In genomic region chr1:44218876-44219275, GRCm38 (mm10) we compare ENCODE assay signal across 9 mouse cellular contexts. TPM values are rescaled to one million over a fixed set of nuclear protein-coding genes. Genes with fewer than 3 reads are reported as not detected.
DNase-seq lines count a peak whose midpoint lies in the region; ATAC-seq lines count a peak whose summit lies in the region.
"Had no signal": no experiment of that assay in that cellular context is flagged by ENCODE, and none has a peak within 500 bp of the region (broad histone marks: within the 10 kb centered on the region; RNA-seq: fewer than 3 reads in every experiment).

TSS of gene Mettl21e (minus strand) at chr1:44218961.

- intact Hi-C loops in heart, postnatal 36 days (cut with DNase I) = no loop called here

- DNase-seq in kidney, postnatal 10 days = peak; percentile 31
- no peak for DNase-seq in kidney, adult 11 months
- DNase-seq in heart, adult 8-10 months (ENCODE audit: low spot score) = peak; percentile 60
- DNase-seq in heart, postnatal 36 days = peak; percentile 36 to 40
- DNase-seq in skeletal muscle tissue, adult 2 months (ENCODE audit: low read depth, low spot score) = peak; percentile 71
- DNase-seq in thymus, postnatal 10 days (ENCODE audit: low spot score in 2 of 2) = no peak
- DNase-seq: layer of hippocampus, adult 9-11 months had no signal

- no peak for ATAC-seq in erythroid progenitor cell, adult 5-6 weeks (replicated peaks; ENCODE audit: low FRiP score, poor library complexity, severe bottlenecking)

RNA-seq across cellular contexts. Expression of gene Mettl21e, which starts in this region (rescaled TPM):
- not detected for total RNA-seq in heart, adult 8-10 months (2022)
- total RNA-seq in heart, postnatal 36 days (2021) = under 1 TPM in 1 of 2 experiments, not detected in 1; 0.14 TPM
- not detected in 2 replicates for total RNA-seq in erythroid progenitor cell, adult 5-6 weeks (2015; ENCODE audit: low replicate concordance)
- total RNA-seq in erythroid progenitor cell, adult 5-6 weeks (2017; ENCODE audit: low replicate concordance) = not detected in 2 replicates
- total RNA-seq: common myeloid progenitor, adult 5-6 weeks had no signal

Comparison
In these comparisons a context has a peak if more than half of its experiments do, and no peak if none do; other contexts are left out.
1. DNase-seq: peak in kidney, postnatal 10 days (single experiment) and skeletal muscle tissue, adult 2 months (single experiment); none in kidney, adult 11 months (single experiment) and thymus, postnatal 10 days (0 of 2).
2. Peak in DNase-seq in heart, adult 8-10 months; RNA of the gene not detected or under 1 TPM.
3. Peak in DNase-seq in heart, postnatal 36 days; RNA of the gene not detected or under 1 TPM.